Mouse (Mus musculus): ENCODE measurements around the gene Atp1a1.

DNA sequence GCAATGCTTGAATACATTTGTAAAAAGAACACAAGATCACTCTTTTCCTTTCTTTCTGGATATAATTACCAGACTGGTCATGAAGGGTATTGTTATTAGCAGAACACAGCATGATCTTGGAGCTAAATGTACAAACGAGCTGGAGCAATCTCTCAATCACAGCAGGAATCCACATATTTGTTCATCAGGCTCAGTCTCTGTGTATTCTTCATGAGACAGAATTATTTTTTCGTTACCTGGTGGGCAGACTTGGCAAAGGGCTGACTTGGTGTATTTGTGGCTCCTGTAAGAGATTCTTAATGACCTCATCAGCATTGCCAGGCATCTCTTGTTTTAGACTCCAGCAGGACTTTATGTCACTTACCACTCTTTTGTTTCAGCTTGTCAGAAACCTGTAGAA lies 31.6 kb upstream of the Atp1a1 start:
- TF ChIP-seq GATA1 (IDR thresholded peaks at IDR 0.05; ENCODE audit: low read length): no peak
- no peak for TF ChIP-seq TAL1 (IDR thresholded peaks at IDR 0.05; ENCODE audit: low read length)
